Mouse (Mus musculus): ENCODE measurements at regions not wholly inside any gene's neighbourhood (a gene's known extent, or its start where the extent isn't known, plus 50 kb on each side); places are given as distances from the start of the nearest gene placed in this dataset.

DNA sequence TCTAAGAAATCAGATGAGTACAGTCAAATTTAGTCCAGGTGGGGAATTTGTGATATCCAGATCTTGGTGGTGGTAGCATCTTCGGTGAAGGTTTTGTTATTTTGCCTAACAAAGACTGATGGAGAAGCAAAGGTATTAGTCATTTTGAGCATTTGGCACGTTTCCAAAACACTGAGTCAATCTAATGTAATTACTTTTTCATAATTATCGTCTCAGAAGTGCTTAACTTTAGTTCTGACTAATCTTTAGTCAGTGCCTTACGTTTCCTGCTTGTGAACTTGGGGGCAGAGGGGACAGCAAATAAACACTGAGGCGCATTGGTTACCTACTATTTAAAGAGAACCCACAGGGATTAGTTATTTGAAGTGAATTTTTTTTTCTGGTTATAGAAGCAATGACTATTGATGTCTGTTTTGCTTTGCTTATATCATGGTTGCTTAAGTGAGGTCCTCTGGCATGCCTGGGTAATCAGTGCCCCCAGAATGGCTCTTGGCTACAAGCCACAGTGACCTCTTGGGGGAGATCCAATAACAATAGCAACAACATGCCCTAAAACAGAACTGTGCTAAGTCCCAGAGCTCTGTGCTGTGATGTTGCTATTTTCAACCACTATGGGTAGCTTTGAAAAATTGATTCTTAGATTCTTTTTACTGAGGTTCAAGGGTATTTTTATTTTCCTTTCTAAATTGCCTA is 275.1 kb downstream of the Gpat3 start:
- DNase-seq: peak; percentile 5 to 10

DNA sequence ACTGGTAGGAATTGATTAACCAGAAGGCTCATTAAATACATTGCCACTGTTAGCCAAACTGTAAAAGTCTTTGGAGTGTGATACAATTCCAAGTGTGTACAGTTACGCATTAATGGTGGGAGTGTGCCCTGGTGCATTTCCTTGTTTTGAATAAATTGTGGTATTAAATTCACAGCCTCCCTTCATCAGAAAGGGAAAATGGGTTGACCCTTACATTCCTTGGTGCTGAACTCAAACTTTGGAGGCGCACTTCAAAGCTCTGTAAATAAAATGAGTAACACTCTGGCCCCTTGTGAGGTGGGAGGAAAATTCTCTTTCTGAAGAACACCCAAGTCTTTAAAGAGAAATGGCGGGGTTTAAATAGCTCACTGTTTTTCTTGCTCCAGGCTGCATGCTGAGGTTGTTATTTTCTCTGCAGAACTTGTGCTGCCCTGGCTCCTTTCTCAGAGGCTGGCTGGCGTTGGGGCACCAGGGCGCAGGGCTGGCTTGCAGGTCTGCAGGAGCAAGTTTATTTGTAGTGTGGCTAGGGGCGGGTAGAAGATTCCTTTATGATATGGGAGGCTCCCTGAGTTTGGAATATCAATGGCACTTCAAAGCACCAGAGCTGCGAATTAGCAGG is 266.7 kb downstream of the Gpat3 start:
- DNase-seq: no peak

DNA sequence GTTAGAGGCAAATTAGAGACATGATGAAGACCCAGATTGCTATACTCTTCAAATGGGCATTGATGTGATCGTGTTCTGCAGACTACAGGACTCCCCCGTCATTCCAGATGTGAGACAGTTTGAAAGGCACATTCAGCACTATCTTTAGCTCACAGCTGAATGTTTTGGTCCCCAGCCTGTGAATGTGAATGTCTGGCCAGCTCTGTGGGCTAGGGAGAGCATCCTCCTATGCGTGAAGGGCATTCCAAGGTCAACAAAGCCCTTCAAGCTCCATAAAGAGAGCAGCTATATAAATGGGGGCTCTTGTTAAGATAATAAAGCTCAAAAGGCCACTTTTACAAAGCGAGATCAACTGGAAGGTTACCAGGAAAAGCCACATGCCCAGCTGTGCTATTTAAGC is 266.1 kb downstream of the Gpat3 start:
- no peak for DNase-seq

DNA sequence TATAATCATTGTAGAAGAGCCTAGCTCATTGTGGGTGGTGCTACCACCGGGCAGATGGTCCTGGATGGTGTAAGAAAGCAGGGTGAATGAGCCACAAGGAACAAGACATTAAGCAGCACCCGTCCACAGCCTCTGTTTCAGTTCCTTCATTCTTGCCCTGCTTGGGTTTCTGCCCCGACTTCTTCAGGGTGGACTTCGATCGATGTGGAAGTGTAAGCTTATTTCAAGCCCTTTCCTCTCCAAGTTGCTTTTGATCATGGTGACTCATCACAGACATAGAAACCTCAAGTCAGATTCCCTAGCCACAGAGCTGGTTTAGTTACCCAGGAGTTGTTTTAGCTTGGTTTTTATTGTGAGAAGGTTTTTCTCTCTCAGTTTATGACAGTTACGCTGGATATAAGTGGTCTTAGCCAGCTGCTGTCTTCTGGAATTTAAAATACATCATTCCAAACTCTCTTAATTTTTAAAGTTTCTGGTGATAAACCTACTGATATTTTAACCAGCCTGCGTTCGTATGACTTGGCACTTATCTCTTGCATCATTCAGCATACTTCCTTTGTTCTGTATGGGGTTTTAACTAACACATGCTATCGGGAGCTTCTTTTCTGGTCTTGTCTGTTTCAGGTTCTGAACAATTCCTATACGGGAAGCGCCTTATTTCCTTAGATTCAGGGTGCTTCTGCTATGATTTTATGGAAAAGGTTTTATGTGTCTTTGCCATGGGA is 255.6 kb downstream of the Gpat3 start:
- no peak for DNase-seq

DNA sequence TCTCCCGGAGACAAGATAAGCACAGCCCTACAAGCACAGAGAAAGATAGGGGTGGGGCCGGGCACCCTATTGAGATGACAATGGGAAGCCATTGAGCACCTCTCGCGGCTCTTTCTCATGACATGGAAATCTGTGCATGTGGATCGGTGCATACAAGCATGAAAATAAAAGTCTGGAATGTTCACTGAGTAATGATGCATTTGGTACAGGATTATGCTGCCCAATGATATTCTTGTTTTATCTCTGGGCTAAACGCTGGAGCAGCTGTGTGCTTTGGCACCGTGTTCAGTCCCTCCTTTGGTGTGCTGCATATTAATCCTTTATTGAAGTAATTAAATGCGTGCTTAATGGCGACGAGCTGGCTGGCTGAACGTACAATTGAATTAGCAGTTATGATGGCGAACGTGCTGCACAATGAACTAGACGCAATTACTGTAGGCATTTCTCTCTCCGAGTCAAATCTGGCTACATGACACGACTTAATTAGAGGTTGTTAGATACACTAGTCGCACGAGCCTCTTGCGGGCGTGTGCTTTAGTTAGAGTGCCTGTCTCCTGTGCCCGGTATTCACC is 245.6 kb downstream of the Gpat3 start:
- DNase-seq: no peak

DNA sequence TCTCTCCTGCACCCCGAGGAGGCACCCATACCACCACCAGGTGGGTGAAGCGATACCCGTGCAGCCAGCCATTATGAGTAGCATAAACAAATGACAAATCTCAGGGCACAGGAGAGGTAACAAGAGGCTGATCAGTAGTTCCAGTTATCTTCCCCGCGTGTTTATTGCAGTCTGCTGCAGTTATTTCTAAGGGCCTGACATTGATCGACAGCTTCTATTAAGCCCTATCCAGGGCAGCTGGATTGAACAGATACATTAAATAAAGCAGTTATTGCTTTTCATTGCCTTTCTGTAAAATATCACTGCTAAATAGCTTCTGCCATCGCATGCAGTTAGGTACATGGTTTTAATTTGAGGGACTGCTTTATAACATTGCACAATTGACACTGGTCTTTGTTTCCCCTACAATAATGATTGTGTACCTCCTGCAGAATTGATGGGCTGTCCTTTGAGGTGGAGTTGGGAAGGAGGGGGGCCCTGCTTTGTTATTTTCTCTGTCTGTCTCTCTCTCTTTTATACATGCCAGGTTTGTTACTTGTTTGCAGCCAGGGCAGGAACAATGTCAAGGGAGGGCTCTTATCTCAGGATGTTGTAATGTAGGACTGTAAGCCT is 245.0 kb downstream of the Gpat3 start:
- DNase-seq: no peak

DNA sequence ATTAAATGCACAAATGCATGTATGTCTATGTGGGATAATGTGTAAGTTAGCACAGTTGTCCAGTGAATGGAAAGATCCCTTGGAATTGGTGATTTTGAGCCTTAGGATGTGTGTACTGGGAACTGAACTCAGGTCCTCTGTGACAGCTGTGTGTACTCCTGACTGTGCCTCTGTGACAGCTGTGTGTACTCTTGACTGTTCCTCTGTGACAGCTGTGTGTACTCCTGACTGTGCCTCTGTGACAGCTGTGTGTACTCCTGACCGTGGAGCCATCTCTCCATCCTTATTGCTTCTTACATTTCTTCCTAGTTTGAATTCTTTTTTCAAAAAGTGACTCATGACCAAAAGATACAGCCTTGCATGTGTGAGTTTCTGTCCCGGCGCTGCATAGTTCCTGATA is 239.7 kb downstream of the Gpat3 start:
- no peak for DNase-seq

DNA sequence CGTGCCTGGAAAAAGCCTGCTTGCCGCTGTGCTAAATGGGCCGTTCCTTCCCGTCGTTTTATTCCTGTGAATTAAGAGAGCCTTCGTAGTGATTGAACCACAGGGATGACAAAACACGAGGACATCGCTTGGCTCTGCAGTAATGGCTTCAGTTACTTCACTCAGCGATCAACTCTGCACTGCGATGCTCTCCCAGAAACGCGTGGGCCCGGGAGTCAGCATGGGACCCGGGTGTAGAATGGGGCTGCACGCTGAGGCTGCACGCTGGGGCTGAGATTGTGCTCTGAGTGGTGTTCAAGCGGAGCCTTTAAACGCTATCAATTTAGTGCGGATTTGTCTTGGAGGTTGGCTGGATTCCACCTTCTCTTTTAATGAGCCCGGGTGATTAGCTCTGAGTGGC is 237.1 kb downstream of the Gpat3 start:
- DNase-seq: no peak

DNA sequence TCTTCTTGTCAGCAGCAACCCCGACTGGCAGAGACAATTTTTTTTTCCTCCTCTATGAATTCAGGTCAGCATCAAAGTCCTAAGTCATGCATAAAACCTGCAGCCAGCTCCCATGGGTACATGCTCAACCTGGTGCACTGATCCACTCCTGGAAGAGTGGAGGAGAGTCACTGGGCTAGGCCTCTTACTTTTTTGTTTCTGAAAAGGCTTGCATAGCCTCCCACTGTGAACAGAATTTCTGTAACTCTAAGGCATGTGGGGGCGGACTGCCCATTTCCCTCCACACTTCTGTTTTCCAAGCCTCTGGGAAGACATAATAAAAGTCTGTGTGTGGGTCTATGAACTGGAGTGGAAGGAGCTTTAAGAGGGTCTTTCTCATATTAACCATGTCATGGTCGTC is 218.8 kb downstream of the Gpat3 start:
- DNase-seq: no peak

DNA sequence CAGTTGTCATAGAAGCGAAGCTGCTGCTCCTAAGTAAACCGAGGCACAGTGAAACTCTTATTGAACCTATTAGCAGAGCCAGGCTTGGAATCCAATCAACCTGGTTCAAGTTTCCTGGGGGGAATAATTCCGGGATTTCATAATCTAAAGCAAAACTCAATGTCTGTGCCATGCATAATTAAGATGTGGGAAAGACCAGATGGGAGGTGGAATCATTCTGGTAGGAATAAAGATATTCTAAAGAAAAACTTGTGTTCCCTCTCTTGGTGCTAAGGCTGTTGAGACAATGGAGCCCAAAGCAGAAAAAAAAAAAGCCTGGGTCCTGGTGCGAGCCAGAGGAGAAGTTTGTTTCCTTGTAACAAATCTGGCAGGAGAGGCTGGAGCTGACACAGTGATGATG is 217.7 kb downstream of the Gpat3 start:
- no peak for DNase-seq

DNA sequence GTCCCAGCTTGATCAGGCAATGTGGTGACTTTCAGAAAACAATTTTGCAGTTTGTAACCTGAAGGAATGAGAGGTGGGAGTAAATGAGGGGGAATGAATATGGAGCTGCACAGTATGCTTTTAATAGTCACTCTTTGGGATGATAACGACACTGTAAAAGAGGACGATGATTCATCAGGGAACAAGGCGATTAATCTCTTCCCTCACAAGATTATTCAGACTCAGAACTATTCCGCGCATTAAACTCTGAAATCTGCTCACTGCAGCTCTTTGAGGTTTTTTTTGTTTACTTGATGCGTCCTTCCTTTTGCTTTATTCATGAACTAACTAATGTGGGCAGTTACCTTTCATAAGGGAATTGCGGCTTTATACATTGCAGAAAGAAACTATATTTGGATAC is 206.1 kb downstream of the Gpat3 start:
- no peak for DNase-seq

DNA sequence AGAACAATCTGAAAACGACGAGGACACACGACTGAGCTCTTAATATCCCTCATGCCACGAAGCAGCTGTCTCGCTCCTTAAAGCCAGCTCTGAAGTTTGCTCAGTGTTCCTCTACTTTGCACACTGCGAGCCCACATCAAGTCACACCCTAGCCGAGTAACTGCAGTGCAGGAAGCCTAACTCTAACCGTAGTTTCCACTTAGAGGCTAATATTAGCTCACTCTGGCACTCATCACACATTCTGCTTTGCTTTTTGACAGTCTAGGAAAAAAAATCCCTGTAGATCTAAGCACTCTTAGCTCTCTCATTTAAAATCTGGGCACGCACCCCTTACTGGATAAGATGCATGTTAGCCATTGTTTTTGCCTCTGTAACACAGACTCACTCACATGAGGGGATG is 195.0 kb downstream of the Gpat3 start:
- no peak for DNase-seq

DNA sequence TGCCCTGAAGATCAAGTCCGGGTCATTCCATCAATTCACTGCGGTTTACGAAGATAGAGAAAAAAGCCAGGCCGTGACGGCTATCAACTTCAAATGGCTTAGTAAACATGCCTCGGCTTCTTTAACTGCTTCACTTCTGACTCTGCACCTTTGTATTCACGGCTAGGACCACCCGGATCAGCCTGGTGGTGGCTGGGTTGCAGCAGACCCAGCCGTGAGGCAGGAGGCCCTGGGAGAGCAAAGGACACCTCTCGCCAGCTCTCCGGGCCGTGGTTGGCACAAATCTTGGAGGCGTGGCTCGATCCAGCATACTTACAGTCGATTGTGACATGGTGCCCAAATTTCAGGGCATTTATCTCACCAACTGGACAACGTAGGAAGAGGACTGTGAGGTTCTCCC is 187.5 kb downstream of the Gpat3 start:
- DNase-seq: peak in 1 of 2 experiments; percentile 10

DNA sequence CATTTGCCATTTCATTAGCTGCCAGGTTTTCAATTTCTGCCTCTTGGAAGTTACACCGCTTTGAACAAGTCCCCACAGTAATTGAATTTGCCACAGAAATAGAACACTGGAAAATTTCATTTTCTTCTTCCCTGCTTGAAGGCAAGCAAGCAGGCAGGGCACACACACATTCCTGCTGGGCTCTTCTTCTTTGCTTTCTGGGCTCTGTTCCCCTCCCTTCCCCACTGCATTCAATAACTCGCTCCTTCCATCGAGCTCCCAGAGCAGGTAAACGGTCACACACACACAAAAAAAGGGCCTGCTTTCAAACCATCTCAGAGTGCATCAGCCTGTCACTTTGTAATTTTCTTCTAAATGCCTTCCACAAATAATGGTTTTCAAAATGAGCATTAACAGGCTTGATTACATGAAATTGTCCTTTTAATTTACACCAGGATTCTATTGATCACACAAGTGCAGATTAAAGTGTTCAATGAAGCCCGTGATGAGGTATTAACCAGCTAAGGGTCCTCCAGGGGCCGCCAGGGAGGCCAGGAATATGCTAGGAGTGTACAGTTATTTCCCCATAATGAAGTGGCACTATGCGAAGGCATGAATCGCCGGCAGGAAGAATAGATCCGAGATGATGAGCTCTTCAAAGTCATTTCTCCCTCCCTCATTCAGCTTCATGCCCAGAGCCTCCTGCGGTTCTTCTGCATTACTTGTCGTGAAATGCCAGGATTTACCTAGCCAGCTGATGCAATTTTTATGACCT is 186.8 kb downstream of the Gpat3 start:
- DNase-seq: no peak

DNA sequence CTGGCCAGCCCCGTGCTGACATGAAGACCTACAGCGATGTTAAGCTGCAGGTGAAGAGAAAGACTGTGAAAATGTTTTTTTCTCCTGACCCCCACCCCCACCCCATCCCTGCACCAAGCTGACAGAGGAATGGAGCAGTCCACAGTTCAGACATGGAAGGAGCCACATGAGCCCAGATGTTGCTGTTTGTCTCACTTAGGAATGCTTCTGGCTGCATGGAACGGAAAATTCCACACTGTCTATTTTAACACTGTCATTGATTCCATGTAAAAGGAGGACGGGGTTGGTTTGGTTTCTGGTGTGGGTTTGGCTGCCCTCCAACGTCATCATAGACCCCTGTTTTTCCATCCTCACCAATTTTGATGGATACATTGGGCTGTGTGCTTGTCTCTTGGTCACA is 179.3 kb downstream of the Gpat3 start:
- no peak for DNase-seq

DNA sequence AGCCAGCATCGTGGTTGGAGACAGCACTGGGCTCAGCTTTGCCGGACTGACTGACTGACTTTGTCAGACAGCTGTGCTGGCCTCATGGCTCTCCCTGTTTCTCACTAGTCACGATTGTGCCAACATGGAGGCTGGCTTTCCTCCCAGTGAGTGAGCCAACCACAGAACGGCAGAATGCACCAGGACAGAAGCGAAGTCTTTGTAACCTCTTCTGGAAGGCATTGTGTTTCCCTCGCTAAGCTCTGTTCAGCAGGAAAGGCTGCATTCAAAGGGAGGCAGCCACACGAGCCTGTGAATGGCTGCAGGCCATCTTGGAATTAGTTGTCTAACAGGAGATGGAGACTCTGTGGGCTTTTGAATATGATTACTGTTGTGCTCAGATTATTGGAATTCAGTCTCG is 178.3 kb downstream of the Gpat3 start:
- peak; percentile 33 to 43 for DNase-seq

DNA sequence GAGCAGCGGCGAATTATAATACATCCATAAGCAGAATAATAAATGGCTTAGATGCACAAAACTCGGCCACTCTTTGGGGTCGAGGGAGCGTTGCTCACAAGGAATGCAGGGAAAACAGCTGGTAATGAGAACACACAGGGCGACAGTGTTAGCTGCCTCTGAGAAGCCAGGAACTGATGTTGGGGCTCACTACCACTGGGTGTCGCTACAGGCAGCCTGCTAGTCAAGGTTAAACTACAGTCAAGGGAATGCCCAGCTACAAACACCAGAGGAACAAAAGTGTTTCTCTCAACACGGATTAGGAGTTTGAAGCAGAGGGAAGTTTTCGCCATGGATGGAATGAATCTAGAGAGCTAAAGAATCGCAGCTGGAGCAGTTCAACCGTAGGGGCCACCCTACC is 175.3 kb downstream of the Gpat3 start:
- DNase-seq: peak; percentile 87 to 91

DNA sequence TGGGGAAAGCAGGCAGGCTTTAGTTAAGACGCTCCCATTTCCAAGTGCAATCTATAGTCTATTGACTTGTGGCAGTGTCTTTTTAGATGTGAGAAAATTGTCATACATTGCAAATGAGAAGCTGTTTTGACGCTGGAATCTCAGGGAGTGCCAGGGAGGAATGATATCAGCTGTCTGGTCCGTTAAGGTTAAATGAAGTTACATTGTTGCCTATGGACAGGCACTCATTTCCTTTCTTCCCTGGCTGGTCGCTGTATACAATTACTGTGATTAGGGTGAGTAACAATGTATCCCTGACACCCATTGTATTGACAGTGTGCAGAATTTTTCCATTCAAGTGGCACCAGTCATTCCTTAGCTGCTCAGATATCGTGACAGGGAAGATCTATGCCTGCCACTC is 168.3 kb downstream of the Gpat3 start:
- DNase-seq: no peak

DNA sequence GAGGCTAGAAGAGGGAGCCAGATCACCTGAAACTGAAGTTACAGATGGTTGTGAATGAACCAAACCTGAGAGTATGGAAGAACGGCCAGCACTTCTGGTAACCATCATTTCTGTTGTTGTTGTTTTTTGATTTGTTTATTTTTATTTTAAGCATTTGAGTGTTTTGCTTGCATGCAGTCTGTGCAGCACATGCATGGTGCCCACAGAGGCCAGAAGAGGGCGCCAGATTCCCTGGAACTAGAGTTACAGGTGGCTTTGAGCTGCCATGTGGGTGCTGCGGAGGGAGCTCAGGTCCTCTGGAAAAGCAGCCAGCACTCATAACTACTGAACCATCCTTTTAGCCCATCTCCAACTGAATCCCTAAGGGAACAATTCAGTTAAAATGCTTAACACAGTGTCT is 159.7 kb downstream of the Gpat3 start:
- DNase-seq: peak in 1 of 2 experiments; percentile 18

DNA sequence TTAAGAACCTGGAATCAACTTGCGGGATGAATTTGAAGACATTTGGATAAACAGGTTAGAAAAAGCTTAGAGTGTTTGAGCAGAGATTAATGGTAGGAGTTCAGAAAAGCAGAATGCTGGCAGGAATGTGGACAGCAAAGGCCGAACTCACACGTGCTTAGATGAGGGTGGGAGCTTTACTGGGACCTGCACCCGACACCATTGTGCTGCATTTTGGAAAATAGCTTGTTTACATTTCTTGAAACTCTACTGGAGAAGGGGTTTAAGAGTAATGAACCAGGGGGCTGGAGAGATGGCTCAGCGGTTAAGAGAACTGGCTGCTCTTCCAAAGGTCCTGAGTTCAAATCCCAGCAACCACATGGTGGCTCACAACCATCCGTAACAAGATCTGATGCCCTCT is 154.9 kb downstream of the Gpat3 start:
- no peak for DNase-seq

DNA sequence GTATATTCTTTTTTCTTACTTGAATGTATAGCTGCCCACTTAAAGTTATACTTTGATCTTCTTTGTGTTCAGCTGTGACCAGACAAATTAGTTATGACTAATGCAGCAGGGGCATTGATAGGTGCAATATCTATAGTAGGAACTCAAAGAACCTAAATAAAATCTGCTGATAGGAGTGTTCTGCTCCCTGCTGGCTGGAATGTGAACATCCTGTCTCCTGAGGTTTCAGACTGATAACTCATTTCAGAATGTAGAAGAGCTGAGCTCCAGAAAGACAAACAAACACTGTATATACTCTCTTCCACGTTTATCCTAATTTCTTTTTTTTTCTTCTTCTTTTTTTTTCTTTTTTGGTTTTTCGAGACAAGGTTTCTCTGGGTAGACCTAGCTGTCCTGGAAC is 146.9 kb downstream of the Gpat3 start:
- no peak for DNase-seq

DNA sequence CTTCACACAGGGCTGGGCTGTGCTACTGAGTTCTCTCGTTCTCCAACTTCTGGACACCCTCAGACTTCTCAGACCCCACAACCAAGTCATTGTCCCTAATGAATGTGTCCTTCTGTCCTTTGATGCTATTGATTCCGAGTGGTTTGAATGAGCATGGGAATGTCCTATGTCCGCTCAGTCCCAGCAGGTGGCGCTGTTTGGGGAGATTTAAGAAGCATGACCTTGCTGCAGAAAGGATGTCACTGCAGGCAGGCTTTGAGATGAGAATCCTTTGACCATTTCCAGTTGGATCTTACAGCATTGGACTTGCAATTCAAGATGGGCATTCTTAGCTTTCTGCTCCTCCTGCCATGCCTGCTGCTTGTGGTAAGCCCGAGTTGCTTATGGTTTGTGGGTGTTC is 146.1 kb downstream of the Gpat3 start:
- peak; percentile 62 to 80 for DNase-seq

DNA sequence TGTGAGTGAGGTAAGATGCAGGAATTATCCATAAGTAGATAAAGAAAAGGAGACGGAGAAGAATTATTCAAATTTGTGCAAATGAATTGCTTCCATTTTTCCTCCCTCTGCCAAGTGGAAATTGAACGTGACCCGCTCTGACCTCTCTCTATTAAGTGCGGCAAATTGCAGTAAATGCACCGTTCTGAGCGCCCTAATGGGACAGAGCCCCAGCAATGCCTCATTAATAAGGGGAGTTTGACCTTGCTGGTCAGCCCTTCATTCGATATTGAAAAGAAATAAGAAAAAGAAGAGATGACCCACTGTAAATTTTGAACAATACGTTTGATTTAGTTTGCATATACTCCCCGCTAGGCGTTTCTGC is 137.0 kb downstream of the Gpat3 start:
- no peak for DNase-seq
